Mouse (Mus musculus): ENCODE data around the gene Nmt1. TPM values are rescaled to one million over a fixed set of nuclear protein-coding genes. Genes with fewer than 3 reads are reported as not detected.

The Nmt1 gene
- polyA plus RNA-seq, 1 experiment from 2014 or later, result 60.0 TPM

GRCm38 (mm10) chr11:103105810-103106209 is 77.8 kb downstream of the Nmt1 start:
- WGBS, result 83% methylated on average over 5 of the region's 6 CpGs
- no peak for ATAC-seq (ENCODE audit: low read depth)
- Histone ChIP-seq H3K9ac (ENCODE audit: low read depth, low read length) (no peak overlapping the region), H3K9me3 (ENCODE audit: control insufficient read depth, low read length) (no peaks in the 10 kb centered on the region), H3K27me3 (replicated peaks; ENCODE audit: control insufficient read depth, insufficient read depth, low read length) (0 out of 2 replicates have a peak, but pooled peaks cover 12% of the 10 kb centered on the region), H3K4me1 (ENCODE audit: control insufficient read depth, insufficient read depth, low read length) (peaks cover 12% of the 10 kb centered on the region; the same call in 1 of the 2 replicates), H3K27ac (replicated peaks; ENCODE audit: low read depth, low read length) (no peak overlapping the region), H3K4me2 (ENCODE audit: low read depth, low read length) (no peak overlapping the region), H3K4me3 (ENCODE audit: low read depth, low read length) (no peak overlapping the region), H3K36me3 (ENCODE audit: control insufficient read depth, insufficient read depth, low read length) (no peaks in the 10 kb centered on the region)
- no peak for DNase-seq (ENCODE audit: low spot score)

DNA sequence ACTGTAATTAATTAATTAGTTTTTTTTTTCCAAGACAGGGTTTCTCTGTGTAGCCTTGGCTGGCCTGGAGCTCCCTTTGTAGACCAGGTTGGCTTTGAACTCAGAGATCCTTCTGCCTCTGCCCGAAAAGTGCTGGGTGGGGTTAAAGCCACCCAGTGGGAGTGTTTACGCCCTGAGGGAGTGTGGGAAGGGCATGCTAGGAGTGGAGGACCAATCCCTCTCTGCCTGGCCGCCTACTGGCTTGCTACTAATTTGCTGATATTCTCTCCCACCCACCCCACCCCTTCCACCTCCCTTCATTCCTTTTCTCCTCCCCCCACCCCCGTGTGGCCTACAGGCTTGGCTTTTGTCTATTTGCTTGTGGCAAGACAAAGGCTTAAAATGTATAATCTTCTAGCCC is 78.4 kb downstream of the Nmt1 start:
- peaks cover 12% of the 10 kb centered on the region for H3K4me1 ChIP-seq (ENCODE audit: control insufficient read depth, insufficient read depth, low read length)
- no peaks in the 10 kb centered on the region for H3K36me3 ChIP-seq (ENCODE audit: control insufficient read depth, insufficient read depth, low read length)
- H3K27ac ChIP-seq (replicated peaks; ENCODE audit: low read depth, low read length), result no peak overlapping the region
- H3K4me2 ChIP-seq (ENCODE audit: low read depth, low read length), result no peak overlapping the region
- H3K4me3 ChIP-seq (ENCODE audit: low read depth, low read length), result no peak overlapping the region
- H3K27me3 ChIP-seq (replicated peaks; ENCODE audit: control insufficient read depth, insufficient read depth, low read length), result 0 out of 2 replicates have a peak, but pooled peaks cover 7% of the 10 kb centered on the region
- ATAC-seq (ENCODE audit: low read depth), result no peak
- no peaks in the 10 kb centered on the region for H3K9me3 ChIP-seq (ENCODE audit: control insufficient read depth, low read length)
- DNase-seq (ENCODE audit: low spot score), result no peak
- WGBS, result 70% methylated on average over 4 of the region's 4 CpGs
- H3K9ac ChIP-seq (ENCODE audit: low read depth, low read length), result no peak overlapping the region

- Histone ChIP-seq H3K27me3 (replicated peaks; ENCODE audit: control insufficient read depth, insufficient read depth, low read length) (no peaks in the 10 kb centered on the region), H3K9ac (ENCODE audit: low read depth, low read length) (0 out of 2 replicates have a peak overlapping the region, but pooled peaks have one; percentile 60), H3K4me3 (ENCODE audit: low read depth, low read length) (peak overlapping the region; percentile 40), H3K4me2 (ENCODE audit: low read depth, low read length) (peak overlapping the region; percentile 60), H3K27ac (replicated peaks; ENCODE audit: low read depth, low read length) (peak overlapping the region; percentile 2; the same call in 1 of the 2 replicates), H3K4me1 (ENCODE audit: control insufficient read depth, insufficient read depth, low read length) (peaks cover 19% of the 10 kb centered on the region), H3K36me3 (ENCODE audit: control insufficient read depth, insufficient read depth, low read length) (no peaks in the 10 kb centered on the region), H3K9me3 (ENCODE audit: control insufficient read depth, low read length) (no peaks in the 10 kb centered on the region)
- DNase-seq (ENCODE audit: low spot score) (no peak), ATAC-seq (ENCODE audit: low read depth) (no peak)
- WGBS, result 17% methylated on average over 10 of the region's 10 CpGs
Observed at GRCm38 (mm10) chr11:103111301-103111700, 83.3 kb downstream of the Nmt1 start.

DNA sequence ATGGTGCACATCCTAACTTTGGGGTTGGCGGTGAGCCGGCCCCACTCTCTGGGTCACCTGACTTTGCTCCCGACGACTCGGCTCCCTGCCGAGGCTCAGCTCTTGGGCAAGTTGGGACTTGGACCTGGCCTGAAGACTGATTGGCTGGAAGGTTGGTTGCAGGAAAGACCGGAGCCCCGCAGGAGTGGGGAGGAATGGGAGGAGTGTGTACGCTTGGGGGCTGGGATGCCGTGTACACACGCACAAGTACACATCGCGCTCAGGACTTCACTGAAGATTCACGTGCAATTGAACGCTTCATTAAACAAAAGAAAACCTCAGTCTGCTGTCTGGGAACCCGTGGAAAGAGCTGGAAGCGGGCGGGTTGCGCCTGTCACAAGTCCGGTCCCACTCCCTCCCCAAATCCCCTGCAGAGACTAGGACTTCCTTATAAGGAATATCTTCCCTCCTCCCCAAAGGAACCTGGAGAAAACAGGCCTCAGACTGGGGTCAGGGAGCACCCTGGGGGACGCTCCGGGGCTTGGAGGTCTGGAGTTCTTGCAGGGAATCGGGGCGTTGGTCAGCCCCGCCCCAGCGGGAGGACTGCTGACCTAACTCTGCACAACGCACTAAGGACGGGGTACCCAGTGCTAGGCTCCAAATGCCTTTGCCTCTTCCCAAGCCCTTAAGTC is 84.0 kb downstream of the Nmt1 start:
- Histone ChIP-seq H3K27me3 (replicated peaks; ENCODE audit: control insufficient read depth, insufficient read depth, low read length) (no peaks in the 10 kb centered on the region), H3K4me3 (ENCODE audit: low read depth, low read length) (peak overlapping the region; percentile 40), H3K4me1 (ENCODE audit: control insufficient read depth, insufficient read depth, low read length) (peaks cover 19% of the 10 kb centered on the region), H3K36me3 (ENCODE audit: control insufficient read depth, insufficient read depth, low read length) (no peaks in the 10 kb centered on the region), H3K4me2 (ENCODE audit: low read depth, low read length) (peak overlapping the region; percentile 60), H3K9ac (ENCODE audit: low read depth, low read length) (peak overlapping the region; percentile 60), H3K27ac (replicated peaks; ENCODE audit: low read depth, low read length) (peak overlapping the region; percentile 35), H3K9me3 (ENCODE audit: control insufficient read depth, low read length) (no peaks in the 10 kb centered on the region)
- peak; percentile 3; the same call in 1 of the 2 replicates for ATAC-seq (ENCODE audit: low read depth)
- peak; percentile 89 for DNase-seq (ENCODE audit: low spot score)
- WGBS, result under 1% methylated on average over 28 of the region's 28 CpGs

- Histone ChIP-seq H3K4me3 (ENCODE audit: low read depth, low read length) (peak overlapping the region; percentile 40), H3K9me3 (ENCODE audit: control insufficient read depth, low read length) (no peaks in the 10 kb centered on the region), H3K27ac (replicated peaks; ENCODE audit: low read depth, low read length) (peak overlapping the region; percentile 35), H3K4me2 (ENCODE audit: low read depth, low read length) (peak overlapping the region; percentile 60), H3K27me3 (replicated peaks; ENCODE audit: control insufficient read depth, insufficient read depth, low read length) (no peaks in the 10 kb centered on the region), H3K36me3 (ENCODE audit: control insufficient read depth, insufficient read depth, low read length) (no peaks in the 10 kb centered on the region), H3K4me1 (ENCODE audit: control insufficient read depth, insufficient read depth, low read length) (peaks cover 19% of the 10 kb centered on the region), H3K9ac (ENCODE audit: low read depth, low read length) (peak overlapping the region; percentile 60)
- ATAC-seq (ENCODE audit: low read depth), result no peak
- no peak for DNase-seq (ENCODE audit: low spot score)
- 21% methylated on average over 9 of the region's 9 CpGs for WGBS
Observed at GRCm38 (mm10) chr11:103112552-103112912, 84.5 kb downstream of the Nmt1 start.

DNA sequence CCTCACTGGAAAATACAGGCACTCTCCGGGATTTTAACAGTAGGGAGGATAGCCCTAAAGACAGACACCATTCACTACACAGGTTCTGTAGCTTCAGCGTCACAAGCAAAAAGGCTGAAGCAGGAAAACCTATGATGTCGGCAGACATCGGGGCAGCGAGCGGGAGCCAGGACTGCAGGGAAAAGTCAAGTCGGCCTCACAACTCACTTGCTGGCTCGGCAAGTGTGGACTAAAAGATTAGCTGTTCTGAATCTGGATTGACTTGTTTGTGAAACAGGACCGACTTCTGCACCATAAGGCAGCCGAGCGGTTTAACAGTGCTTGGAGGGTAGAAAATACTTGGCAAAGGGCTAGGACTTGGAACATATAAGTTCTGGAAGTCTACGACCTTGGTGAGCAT is 85.0 kb downstream of the Nmt1 start:
- Histone ChIP-seq H3K9me3 (ENCODE audit: control insufficient read depth, low read length) (no peaks in the 10 kb centered on the region), H3K27ac (replicated peaks; ENCODE audit: low read depth, low read length) (peak overlapping the region; percentile 35; the same call in 1 of the 2 replicates), H3K27me3 (replicated peaks; ENCODE audit: control insufficient read depth, insufficient read depth, low read length) (no peaks in the 10 kb centered on the region), H3K9ac (ENCODE audit: low read depth, low read length) (no peak overlapping the region), H3K36me3 (ENCODE audit: control insufficient read depth, insufficient read depth, low read length) (no peaks in the 10 kb centered on the region), H3K4me1 (ENCODE audit: control insufficient read depth, insufficient read depth, low read length) (peaks cover 19% of the 10 kb centered on the region), H3K4me2 (ENCODE audit: low read depth, low read length) (peak overlapping the region; percentile 60; the same call in 1 of the 2 replicates), H3K4me3 (ENCODE audit: low read depth, low read length) (no peak overlapping the region)
- no peak for DNase-seq (ENCODE audit: low spot score)
- 37% methylated on average over 12 of the region's 12 CpGs for WGBS
- no peak for ATAC-seq (ENCODE audit: low read depth)

- H3K4me2 ChIP-seq (ENCODE audit: low read depth, low read length), result 0 out of 2 replicates have a peak overlapping the region, but pooled peaks have one; percentile 3
- H3K27me3 ChIP-seq (replicated peaks; ENCODE audit: control insufficient read depth, insufficient read depth, low read length), result no peaks in the 10 kb centered on the region
- no peaks in the 10 kb centered on the region for H3K36me3 ChIP-seq (ENCODE audit: control insufficient read depth, insufficient read depth, low read length)
- DNase-seq (ENCODE audit: low spot score) (no peak), ATAC-seq (ENCODE audit: low read depth) (no peak)
- H3K4me3 ChIP-seq (ENCODE audit: low read depth, low read length), result no peak overlapping the region
- no peaks in the 10 kb centered on the region for H3K9me3 ChIP-seq (ENCODE audit: control insufficient read depth, low read length)
- H3K9ac ChIP-seq (ENCODE audit: low read depth, low read length), result no peak overlapping the region
- peaks cover 26% of the 10 kb centered on the region for H3K4me1 ChIP-seq (ENCODE audit: control insufficient read depth, insufficient read depth, low read length)
- 0 out of 2 replicates have a peak overlapping the region, but pooled peaks have one; percentile 2 for H3K27ac ChIP-seq (replicated peaks; ENCODE audit: low read depth, low read length)
- WGBS, result 65% methylated on average over 4 of the region's 4 CpGs
Observed at GRCm38 (mm10) chr11:103113771-103114170, 85.8 kb downstream of the Nmt1 start.

DNA sequence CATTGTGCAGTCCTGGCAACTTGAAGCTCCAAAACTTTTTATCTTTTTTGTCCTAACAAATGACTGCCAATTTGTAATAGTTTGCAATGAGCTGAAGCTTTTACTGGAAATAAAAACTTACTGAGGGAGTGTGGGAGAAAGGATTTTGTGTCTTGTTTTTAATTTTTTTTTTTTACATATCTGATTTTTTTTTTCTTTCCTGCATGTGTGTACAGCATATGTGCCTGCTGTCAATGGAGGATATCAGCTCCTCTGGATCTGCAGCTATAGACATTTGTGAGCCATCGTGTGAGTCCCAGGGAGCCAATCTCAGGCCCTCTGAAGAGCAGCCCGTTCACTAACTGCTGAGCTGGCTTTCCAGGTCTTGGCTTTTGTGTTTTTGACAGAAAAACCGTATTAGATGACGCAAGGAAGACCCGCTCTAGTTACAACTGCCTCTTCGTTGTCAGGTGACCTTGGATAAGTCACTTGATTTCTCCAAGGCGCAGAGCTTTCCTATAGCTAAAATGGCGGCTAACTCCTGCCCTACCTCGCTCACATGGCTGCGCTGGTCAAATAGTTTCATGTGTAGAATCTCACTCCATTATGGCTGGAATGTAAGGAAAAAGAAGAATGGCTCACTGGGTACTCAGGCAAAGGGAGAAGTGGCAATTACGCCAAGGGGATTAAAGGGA is 86.4 kb downstream of the Nmt1 start:
- Histone ChIP-seq H3K9ac (ENCODE audit: low read depth, low read length) (peak overlapping the region; percentile 91), H3K27me3 (replicated peaks; ENCODE audit: control insufficient read depth, insufficient read depth, low read length) (no peaks in the 10 kb centered on the region), H3K36me3 (ENCODE audit: control insufficient read depth, insufficient read depth, low read length) (no peaks in the 10 kb centered on the region), H3K27ac (replicated peaks; ENCODE audit: low read depth, low read length) (peak overlapping the region; percentile 97), H3K4me3 (ENCODE audit: low read depth, low read length) (peak overlapping the region; percentile 73), H3K4me2 (ENCODE audit: low read depth, low read length) (peak overlapping the region; percentile 76), H3K4me1 (ENCODE audit: control insufficient read depth, insufficient read depth, low read length) (peaks cover 29% of the 10 kb centered on the region), H3K9me3 (ENCODE audit: control insufficient read depth, low read length) (no peaks in the 10 kb centered on the region)
- DNase-seq (ENCODE audit: low spot score) (no peak), ATAC-seq (ENCODE audit: low read depth) (no peak)
- WGBS, result 81% methylated on average over 11 of the region's 11 CpGs
